20 mouse cellular contexts compared by ENCODE assay signal in the genomic region with DNA sequence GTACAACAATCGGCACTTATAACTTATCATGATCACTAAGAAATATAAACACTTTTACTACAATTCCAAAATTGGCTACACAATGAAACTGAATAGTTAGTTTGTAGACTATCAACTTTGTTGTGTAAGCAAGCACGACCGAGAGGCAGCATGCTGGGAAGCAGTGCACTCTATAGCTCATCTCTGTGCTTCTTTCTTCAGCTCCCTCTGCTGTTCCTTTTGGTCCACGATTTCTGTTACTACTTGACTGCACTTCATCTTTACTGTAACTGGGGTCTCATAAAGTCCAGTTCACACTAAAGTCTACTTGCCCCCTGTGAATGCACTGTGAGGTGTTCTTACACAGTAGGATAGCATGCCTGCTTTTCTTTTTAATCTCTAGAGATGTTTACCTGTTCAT.
DNase-seq lines count a peak whose midpoint lies in the region; ATAC-seq and TF ChIP-seq lines count a peak whose summit lies in the region.
"Had no signal": no experiment of that assay in that cellular context is flagged by ENCODE, and none has a peak within 500 bp of the region (broad histone marks: within the 10 kb centered on the region; RNA-seq: fewer than 3 reads in every experiment).

No protein-coding gene starts in this region.

- TF ChIP-seq EP300 in CH12.LX (IDR thresholded peaks at IDR 0.05; ENCODE audit: low read length) = no peak

- H3K9me3 ChIP-seq in hindbrain, postnatal 0 days (ENCODE audit: low read length) = no peaks in the 10 kb centered on the region
- H3K9me3 ChIP-seq in hindbrain, embryonic 11.5 days (ENCODE audit: control insufficient read depth, low read length) = no peaks in the 10 kb centered on the region
- no peaks in the 10 kb centered on the region for H3K9me3 ChIP-seq in CH12.LX (replicated peaks; ENCODE audit: low read length)
- H3K9me3 ChIP-seq: embryonic facial prominence, embryonic 12.5 days; forebrain, embryonic 12.5 days; limb, embryonic 13.5 days; lung, embryonic 15.5 days; midbrain, embryonic 12.5 days; neural tube, embryonic 13.5 days had no signal

- in situ Hi-C loops in CH12.LX (cut with MboI; ENCODE audit: low pct_ligation_motif_present, low pct_unique_long_range_greater_than_20kb, low sequenced_read_pairs) = no loop called here

- TF ChIP-seq RAD21 in CH12.LX (IDR thresholded peaks at IDR 0.05; ENCODE audit: low read depth, low read length) = peak; percentile 34

- dilution Hi-C loops in CH12.LX (cut with MboI; ENCODE audit: extremely low pct_ligation_motif_present, extremely low pct_unique_long_range_greater_than_20kb, low sequenced_read_pairs) = no loop called here

- H3K4me1 ChIP-seq in hindbrain, postnatal 0 days (ENCODE audit: insufficient read depth, low read length) = no peaks in the 10 kb centered on the region
- no peaks in the 10 kb centered on the region for H3K4me1 ChIP-seq in hindbrain, embryonic 11.5 days (replicated peaks; ENCODE audit: control insufficient read depth, insufficient read depth, low read length)
- H3K4me1 ChIP-seq in CH12.LX (ENCODE audit: control insufficient read depth in 1 of 2, insufficient read depth in 2 of 2) = peaks cover 0 to 14% of the 10 kb centered on the region in 2 experiments; a peak in 2 of 4 replicates
- H3K4me1 ChIP-seq: embryonic facial prominence, embryonic 12.5 days; forebrain, embryonic 12.5 days; limb, embryonic 13.5 days; lung, embryonic 15.5 days; midbrain, embryonic 12.5 days; neural tube, embryonic 13.5 days had no signal

- no peak overlapping the region for H3K4me2 ChIP-seq in hindbrain, postnatal 0 days (ENCODE audit: low read depth, low read length)
- no peak overlapping the region for H3K4me2 ChIP-seq in hindbrain, embryonic 11.5 days (replicated peaks; ENCODE audit: low read depth, low read length)
- H3K4me2 ChIP-seq in CH12.LX (ENCODE audit: insufficient read depth, low read depth, poor library complexity, severe bottlenecking) = no peak overlapping the region
- H3K4me2 ChIP-seq: embryonic facial prominence, embryonic 12.5 days; forebrain, embryonic 12.5 days; heart, embryonic 11.5 days; limb, embryonic 13.5 days; lung, embryonic 15.5 days; midbrain, embryonic 12.5 days; neural tube, embryonic 13.5 days had no signal

- H3K9ac ChIP-seq in hindbrain, postnatal 0 days (replicated peaks; ENCODE audit: low read length) = no peak overlapping the region
- no peak overlapping the region for H3K9ac ChIP-seq in hindbrain, embryonic 11.5 days (ENCODE audit: low read depth, low read length)
- H3K9ac ChIP-seq in CH12.LX (ENCODE audit: insufficient read depth, low read depth) = no peak overlapping the region
- H3K9ac ChIP-seq: embryonic facial prominence, embryonic 12.5 days; forebrain, embryonic 12.5 days; limb, embryonic 13.5 days; lung, embryonic 15.5 days; midbrain, embryonic 12.5 days; neural tube, embryonic 13.5 days had no signal

- no peaks in the 10 kb centered on the region for H3K79me2 ChIP-seq in CH12.LX (replicated peaks; ENCODE audit: control insufficient read depth, extremely low read depth, insufficient read depth, poor library complexity, severe bottlenecking)

- H3K27ac ChIP-seq in hindbrain, postnatal 0 days = no peak overlapping the region
- no peak overlapping the region for H3K27ac ChIP-seq in hindbrain, embryonic 11.5 days (ENCODE audit: low read depth, low read length)
- H3K27ac ChIP-seq in CH12.LX (ENCODE audit: insufficient read depth, low read depth) = no peak overlapping the region
- H3K27ac ChIP-seq: embryonic facial prominence, embryonic 12.5 days; forebrain, embryonic 12.5 days; limb, embryonic 13.5 days; lung, embryonic 15.5 days; midbrain, embryonic 12.5 days; neural tube, embryonic 13.5 days had no signal

- no peak overlapping the region for H3K4me3 ChIP-seq in hindbrain, postnatal 0 days (ENCODE audit: low read length)
- H3K4me3 ChIP-seq in hindbrain, embryonic 11.5 days (ENCODE audit: low read depth, low read length) = no peak overlapping the region
- no peak overlapping the region for H3K4me3 ChIP-seq in CH12.LX (replicated peaks in 1 of 3; ENCODE audit: low read depth in 2 of 3, low read length in 2 of 3, poor library complexity in 1 of 3)
- H3K4me3 ChIP-seq: embryonic facial prominence, embryonic 12.5 days; forebrain, embryonic 12.5 days; limb, embryonic 13.5 days; lung, embryonic 15.5 days; midbrain, embryonic 12.5 days; neural tube, embryonic 13.5 days had no signal

- TF ChIP-seq CTCF in hindbrain, postnatal 0 days (IDR thresholded peaks at IDR 0.05; ENCODE audit: low read depth) = peak; percentile 54
- TF ChIP-seq CTCF in CH12.LX (conservative IDR thresholded peaks at IDR 0.05 in 1 of 2, IDR thresholded peaks at IDR 0.05 in 1 of 2; ENCODE audit: low read depth in 2 of 2, low read length in 2 of 2) = peak in 1 of 2 experiments; percentile 50; a peak in 2 of 4 replicates

- intact Hi-C loops in left cerebral cortex, postnatal 4 days (cut with DNase I) = loop anchor here (10.0 kb wide), 1 partner anchor 188 kb away; no protein-coding TSS in a partner anchor

- peak; percentile 19 to 34 for DNase-seq in cerebellum, postnatal 10 days
- DNase-seq in cerebellum, postnatal 36 days = no peak
- peak; percentile 43 for DNase-seq in hindbrain, postnatal 0 days (ENCODE audit: low spot score)
- no peak for DNase-seq in hindbrain, embryonic 11.5 days (ENCODE audit: low spot score)
- peak; percentile 4 for DNase-seq in left cerebral cortex, postnatal 4 days
- no peak for DNase-seq in left cerebral cortex, adult 8-10 months (ENCODE audit: low spot score in 2 of 2)
- no peak for DNase-seq in CH12.LX (ENCODE audit: extremely low read depth)
- no peak for DNase-seq in Muller cell, postnatal 12 days (ENCODE audit: inconsistent ontology term)
- DNase-seq: cerebellum, adult 2 months; gastrocnemius, postnatal 14 days; layer of hippocampus, adult 9-11 months; retina, postnatal 1 day; thymus, adult 2 months had no signal

- WGBS in hindbrain, postnatal 0 days = 67% methylated on average over 4 of the region's 4 CpGs
- 80% methylated on average over 4 of the region's 4 CpGs for WGBS in hindbrain, embryonic 11.5 days

- ATAC-seq in hindbrain, postnatal 0 days = no peak
- ATAC-seq in hindbrain, embryonic 11.5 days (ENCODE audit: low FRiP score) = no peak

- H3K36me3 ChIP-seq in hindbrain, postnatal 0 days (ENCODE audit: insufficient read depth, low read length) = no peaks in the 10 kb centered on the region; the same call in 1 of the 2 replicates
- no peaks in the 10 kb centered on the region for H3K36me3 ChIP-seq in hindbrain, embryonic 11.5 days (ENCODE audit: control insufficient read depth, insufficient read depth, low read length)
- H3K36me3 ChIP-seq in CH12.LX (replicated peaks in 1 of 2; ENCODE audit: control insufficient read depth in 1 of 2, insufficient read depth in 1 of 2, low read length in 1 of 2) = peaks cover 15 to 42% of the 10 kb centered on the region in 2 experiments
- H3K36me3 ChIP-seq: lung, embryonic 15.5 days had no signal

- H3K27me3 ChIP-seq in hindbrain, postnatal 0 days (ENCODE audit: insufficient read depth, low read length) = no peaks in the 10 kb centered on the region
- H3K27me3 ChIP-seq in hindbrain, embryonic 11.5 days (ENCODE audit: control insufficient read depth, insufficient read depth, low read length) = no peaks in the 10 kb centered on the region
- no peaks in the 10 kb centered on the region for H3K27me3 ChIP-seq in CH12.LX (replicated peaks)
- H3K27me3 ChIP-seq: embryonic facial prominence, embryonic 12.5 days; forebrain, embryonic 12.5 days; limb, embryonic 13.5 days; lung, embryonic 15.5 days; midbrain, embryonic 12.5 days; neural tube, embryonic 13.5 days had no signal

- no peak for TF ChIP-seq POLR2A in CH12.LX (IDR thresholded peaks at IDR 0.05; ENCODE audit: low read depth, low read length)

TF ChIP-seq in CH12.LX, 34 proteins besides CTCF, POLR2A, EP300 and RAD21:
- no peak for TF ChIP-seq SIN3A (IDR thresholded peaks at IDR 0.05; ENCODE audit: low read length)
- peak; percentile 36 for TF ChIP-seq SMC3 (IDR thresholded peaks at IDR 0.05; ENCODE audit: low read depth, low read length)
- TF ChIP-seq ETS1 (conservative IDR thresholded peaks at IDR 0.05; ENCODE audit: low read depth, low read length) = no peak
- no peak for TF ChIP-seq UBTF (IDR thresholded peaks at IDR 0.05; ENCODE audit: low read depth, low read length)
- no peak for TF ChIP-seq ZNF384 (IDR thresholded peaks at IDR 0.05; ENCODE audit: low read depth, low read length)

Comparison
In these comparisons a context has a peak if more than half of its experiments do, and no peak if none do; other contexts are left out.
1. DNase-seq: peak in cerebellum, postnatal 10 days (2 of 2), hindbrain, postnatal 0 days (single experiment) and left cerebral cortex, postnatal 4 days (single experiment); none in cerebellum, postnatal 36 days (0 of 2), hindbrain, embryonic 11.5 days (single experiment), left cerebral cortex, adult 8-10 months (0 of 2), CH12.LX (single experiment) and Muller cell, postnatal 12 days (single experiment).